In the genomic region with DNA sequence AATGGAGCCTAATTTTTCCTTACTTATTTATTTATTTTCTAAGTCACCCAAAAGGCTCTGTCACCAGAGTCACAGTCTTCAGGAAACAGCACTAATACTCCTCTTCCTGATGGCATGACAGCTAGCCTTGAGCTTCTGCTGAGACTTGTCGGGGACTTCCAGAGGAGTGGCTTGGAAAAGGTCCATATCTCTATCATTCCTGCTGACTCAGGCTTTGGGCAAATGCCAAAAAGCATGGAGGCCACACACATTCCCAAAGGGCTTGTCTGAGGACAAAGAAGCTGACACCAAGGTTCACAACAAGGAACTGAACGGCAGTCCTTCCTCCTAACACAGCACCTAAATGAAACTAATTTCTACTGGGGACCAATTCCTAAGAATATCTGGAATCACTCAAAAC, we compare ENCODE assay signal across 10 mouse cellular contexts.
DNase-seq lines count a peak whose midpoint lies in the region; ATAC-seq lines count a peak whose summit lies in the region.
"Had no signal": no experiment of that assay in that cellular context is flagged by ENCODE, and none has a peak within 500 bp of the region (broad histone marks: within the 10 kb centered on the region; RNA-seq: fewer than 3 reads in every experiment).

No protein-coding gene starts in this region.

- H3K36me3 ChIP-seq in heart, embryonic 14.5 days (ENCODE audit: control insufficient read depth, insufficient read depth, low read length), result no peaks in the 10 kb centered on the region
- no peaks in the 10 kb centered on the region for H3K36me3 ChIP-seq in liver, embryonic 16.5 days (ENCODE audit: control insufficient read depth, insufficient read depth)
- H3K36me3 ChIP-seq in midbrain, embryonic 15.5 days (replicated peaks), result no peaks in the 10 kb centered on the region
- H3K36me3 ChIP-seq: embryonic facial prominence, embryonic 12.5 days; neural tube, embryonic 12.5 days had no signal

- peak; percentile 75; the same call in 1 of the 2 replicates for ATAC-seq in heart, embryonic 14.5 days (ENCODE audit: insufficient number of reproducible peaks, insufficient read depth, low FRiP score, low read depth)
- ATAC-seq in liver, embryonic 16.5 days (ENCODE audit: low read depth), result peak; percentile 41; the same call in 1 of the 2 replicates
- ATAC-seq in midbrain, embryonic 15.5 days (replicated peaks), result no peak

- H3K9me3 ChIP-seq in heart, embryonic 14.5 days (ENCODE audit: control insufficient read depth, low read length), result no peaks in the 10 kb centered on the region
- H3K9me3 ChIP-seq in liver, embryonic 16.5 days (replicated peaks; ENCODE audit: control insufficient read depth, low read length), result no peaks in the 10 kb centered on the region
- H3K9me3 ChIP-seq in midbrain, embryonic 15.5 days, result no peaks in the 10 kb centered on the region
- H3K9me3 ChIP-seq: embryonic facial prominence, embryonic 12.5 days; neural tube, embryonic 12.5 days had no signal

- H3K4me1 ChIP-seq in heart, embryonic 14.5 days (ENCODE audit: control insufficient read depth in 2 of 2, insufficient read depth in 2 of 2, low read length in 2 of 2), result peaks cover 3 to 11% of the 10 kb centered on the region in 2 experiments
- no peaks in the 10 kb centered on the region for H3K4me1 ChIP-seq in liver, embryonic 16.5 days (ENCODE audit: control insufficient read depth, low read depth, low read length)
- H3K4me1 ChIP-seq in midbrain, embryonic 15.5 days, result no peaks in the 10 kb centered on the region
- H3K4me1 ChIP-seq: embryonic facial prominence, embryonic 12.5 days; neural tube, embryonic 12.5 days had no signal

- DNase-seq in cerebellum, postnatal 10 days, result peak; percentile 28 to 32
- no peak for DNase-seq in cerebellum, adult 18-20 months
- peak; percentile 2 for DNase-seq in adipocyte (ENCODE audit: low spot score)
- DNase-seq in layer of hippocampus, adult 9-11 months, result no peak
- DNase-seq in thymus, adult 18-20 months, result no peak

- no peak overlapping the region for H3K9ac ChIP-seq in heart, embryonic 14.5 days (ENCODE audit: low read length)
- no peak overlapping the region for H3K9ac ChIP-seq in liver, embryonic 16.5 days (ENCODE audit: low read depth, low read length)
- no peak overlapping the region for H3K9ac ChIP-seq in midbrain, embryonic 15.5 days
- H3K9ac ChIP-seq: embryonic facial prominence, embryonic 12.5 days; neural tube, embryonic 12.5 days had no signal

- H3K4me3 ChIP-seq in heart, embryonic 14.5 days (ENCODE audit: control insufficient read depth in 1 of 2, insufficient read depth in 1 of 2, low read depth in 1 of 2, low read length in 2 of 2), result no peak overlapping the region
- no peak overlapping the region for H3K4me3 ChIP-seq in liver, embryonic 16.5 days (ENCODE audit: low read depth, low read length)
- H3K4me3 ChIP-seq in midbrain, embryonic 15.5 days, result no peak overlapping the region
- H3K4me3 ChIP-seq: embryonic facial prominence, embryonic 12.5 days; neural tube, embryonic 12.5 days had no signal

- WGBS in heart, embryonic 14.5 days, result 7% methylated on average over 2 of the region's 2 CpGs
- WGBS in liver, embryonic 16.5 days (ENCODE audit: insufficient replicate concordance), result 40% methylated on average over 2 of the region's 2 CpGs
- 54% methylated on average over 2 of the region's 2 CpGs for WGBS in midbrain, embryonic 15.5 days

- H3K27ac ChIP-seq in heart, embryonic 14.5 days (replicated peaks in 1 of 2; ENCODE audit: control insufficient read depth in 1 of 2, insufficient read depth in 1 of 2, low read depth in 2 of 2, low read length in 2 of 2), result peak overlapping the region in 1 of 2 experiments; percentile 20; a peak in 2 of 4 replicates
- no peak overlapping the region for H3K27ac ChIP-seq in liver, embryonic 16.5 days (ENCODE audit: low read length)
- no peak overlapping the region for H3K27ac ChIP-seq in midbrain, embryonic 15.5 days
- H3K27ac ChIP-seq: embryonic facial prominence, embryonic 12.5 days; neural tube, embryonic 12.5 days had no signal

- no peaks in the 10 kb centered on the region for H3K27me3 ChIP-seq in heart, embryonic 14.5 days (ENCODE audit: control insufficient read depth, insufficient read depth, low read length)
- H3K27me3 ChIP-seq in liver, embryonic 16.5 days (ENCODE audit: control insufficient read depth, insufficient read depth, low read depth, low read length), result no peaks in the 10 kb centered on the region
- no peaks in the 10 kb centered on the region for H3K27me3 ChIP-seq in midbrain, embryonic 15.5 days (replicated peaks)
- H3K27me3 ChIP-seq: embryonic facial prominence, embryonic 12.5 days; neural tube, embryonic 12.5 days had no signal

- no peak overlapping the region for H3K4me2 ChIP-seq in heart, embryonic 14.5 days (ENCODE audit: low read length)
- no peak overlapping the region for H3K4me2 ChIP-seq in liver, embryonic 16.5 days (ENCODE audit: low read depth, low read length)
- no peak overlapping the region for H3K4me2 ChIP-seq in midbrain, embryonic 15.5 days
- H3K4me2 ChIP-seq: embryonic facial prominence, embryonic 12.5 days; neural tube, embryonic 12.5 days had no signal

Comparison
In these comparisons a context has a peak if more than half of its experiments do, and no peak if none do; other contexts are left out.
1. DNase-seq: peak in cerebellum, postnatal 10 days (2 of 2) and adipocyte (single experiment); none in cerebellum, adult 18-20 months (0 of 2), layer of hippocampus, adult 9-11 months (single experiment) and thymus, adult 18-20 months (0 of 2).